Mouse (Mus musculus): ENCODE measurements around the gene Olfr855.

Olfr855 gene

DNA sequence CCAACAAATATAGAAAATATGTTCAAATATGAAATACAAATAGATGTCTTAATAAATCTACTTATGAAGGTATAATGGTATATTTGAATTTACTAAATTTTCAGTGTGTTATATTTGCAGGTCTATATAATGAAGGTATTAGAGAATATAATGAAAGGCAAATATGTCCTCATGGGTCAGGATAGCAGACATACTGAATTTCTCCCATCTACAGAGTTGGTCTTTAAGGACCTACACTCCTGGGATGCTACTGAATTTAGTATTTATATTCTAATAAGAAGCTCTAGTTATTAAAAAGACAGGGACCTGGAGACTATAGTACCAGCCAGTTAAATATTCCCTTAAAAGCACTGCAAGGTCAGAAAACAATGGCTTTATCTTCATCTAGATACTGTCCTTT is at the start of gene Olfr855:
Gene Olfr855, plus strand, starts transcription at position 301 of the 400 bp plus-strand sequence.
- in situ Hi-C loops (cut with MboI): no loop called here

DNA sequence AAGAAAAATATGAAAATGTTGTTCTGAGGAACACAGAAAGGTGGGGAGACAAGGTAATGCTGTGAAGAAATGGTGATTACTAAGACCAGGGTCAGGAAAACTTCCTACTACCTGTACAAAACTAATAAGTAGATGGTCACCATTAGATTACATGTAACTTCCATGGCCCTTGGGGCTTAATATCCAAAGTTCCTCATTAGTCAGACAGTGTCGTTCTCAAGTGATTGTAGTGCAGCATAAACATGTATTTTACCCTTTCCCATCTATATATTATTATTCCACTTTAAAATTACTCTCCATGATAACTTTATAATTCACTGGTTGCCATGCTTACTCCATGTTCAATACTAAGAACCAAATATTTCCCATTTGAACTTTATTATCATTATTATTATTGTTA is 41.4 kb upstream of the Olfr855 start, which contains the start of gene Olfr853:
Gene Olfr853, minus strand, starts transcription at position 101 of the 400 bp plus-strand sequence.
- in situ Hi-C loops (cut with MboI): no loop called here

DNA sequence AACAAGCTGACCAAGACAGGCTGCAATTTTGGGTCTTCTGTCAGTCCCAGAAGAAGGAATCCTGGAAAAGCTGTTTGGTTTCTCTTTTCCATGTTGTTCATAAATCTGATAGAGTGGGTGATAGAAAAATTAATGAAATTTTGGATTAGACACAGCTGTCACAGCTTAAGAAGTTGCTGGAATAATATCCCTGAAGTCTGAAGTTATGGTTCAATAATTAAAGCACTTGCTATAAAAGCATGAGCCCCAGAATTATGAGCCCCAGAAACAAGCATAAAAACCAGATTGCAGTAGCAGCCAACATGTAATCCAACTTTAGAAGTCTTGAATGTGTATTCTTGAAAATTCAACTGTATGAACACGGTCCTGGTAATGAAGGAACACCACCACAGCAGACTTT is 15.1 kb upstream of the Olfr855 start, which contains the start of gene Olfr854:
Gene Olfr854, minus strand, starts transcription at position 101 of the 400 bp plus-strand sequence.
- in situ Hi-C loops (cut with MboI): no loop called here

DNA sequence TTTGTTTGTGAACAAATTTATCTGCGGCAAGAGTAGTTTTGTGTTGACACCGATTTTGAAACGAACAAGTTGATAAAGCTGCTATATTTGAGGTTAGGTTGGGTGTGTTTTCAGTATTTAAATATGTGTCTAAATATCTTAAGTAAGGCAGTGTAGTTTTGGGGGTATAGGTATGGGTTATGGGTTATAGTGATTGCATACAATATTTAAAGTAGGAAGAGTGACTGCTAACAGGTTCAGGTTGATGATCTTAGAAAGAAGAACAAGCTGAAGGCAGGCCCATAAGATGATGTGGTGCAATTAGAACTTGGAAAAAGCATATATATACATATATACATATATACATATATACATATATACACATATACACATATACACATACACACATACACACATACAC is 38.9 kb downstream of the Olfr855 start:
- in situ Hi-C loops (cut with MboI): loop anchor here (25.0 kb wide), 1 partner anchor 1334 kb away; the partner anchor contains the start of gene Chordc1

DNA sequence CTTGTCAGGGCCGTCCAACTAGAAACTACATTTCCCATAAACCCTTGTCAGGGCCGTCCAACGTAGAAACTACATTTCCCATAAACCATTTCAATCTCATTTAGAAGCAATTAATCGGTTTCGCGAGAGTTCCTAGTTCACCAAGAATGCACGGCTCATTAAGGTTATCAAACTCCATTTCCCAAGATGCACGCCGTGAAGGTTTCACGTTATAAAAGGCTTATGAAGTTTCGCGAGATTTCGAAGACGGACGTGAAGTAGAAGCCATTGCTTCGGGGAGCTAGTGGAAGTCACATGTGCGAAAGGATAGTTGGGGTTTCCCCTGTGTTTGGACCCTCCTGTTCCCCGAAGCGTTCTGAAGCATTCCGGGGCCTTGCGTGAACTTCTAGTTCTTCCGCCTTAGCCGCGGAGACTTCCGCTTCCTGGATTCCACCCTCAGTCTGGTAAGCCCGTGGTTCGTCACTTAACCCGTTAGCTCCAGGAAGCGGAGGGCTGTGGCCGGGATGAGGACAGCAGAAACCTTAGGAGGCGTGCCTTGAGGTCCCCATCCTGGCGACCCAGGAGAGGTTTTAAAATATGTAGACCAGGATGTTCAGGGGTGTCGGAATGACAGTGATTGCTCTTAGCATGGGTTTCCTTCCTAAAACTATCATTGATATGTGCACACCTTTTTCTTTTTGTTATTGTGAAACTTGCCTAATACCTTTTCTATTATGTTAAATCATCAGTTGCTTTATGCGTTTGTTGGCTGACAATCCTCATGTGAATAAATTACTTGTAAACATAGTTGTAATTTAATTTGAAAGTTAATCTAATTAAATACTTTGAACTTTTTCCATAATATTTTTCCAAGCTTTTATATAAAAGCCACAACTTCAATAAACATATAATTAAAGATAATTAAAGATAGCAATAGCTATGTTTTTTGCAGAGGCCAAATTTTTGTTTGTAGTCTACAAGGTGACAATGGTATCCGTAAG is 39.7 kb downstream of the Olfr855 start, which contains the start of gene Zfp317:
Gene Zfp317, plus strand, starts transcription at position 260 of the 980 bp plus-strand sequence.
- in situ Hi-C loops (cut with MboI): loop anchor here (25.0 kb wide), 1 partner anchor 1335 kb away; the partner anchor contains the start of gene Chordc1

DNA sequence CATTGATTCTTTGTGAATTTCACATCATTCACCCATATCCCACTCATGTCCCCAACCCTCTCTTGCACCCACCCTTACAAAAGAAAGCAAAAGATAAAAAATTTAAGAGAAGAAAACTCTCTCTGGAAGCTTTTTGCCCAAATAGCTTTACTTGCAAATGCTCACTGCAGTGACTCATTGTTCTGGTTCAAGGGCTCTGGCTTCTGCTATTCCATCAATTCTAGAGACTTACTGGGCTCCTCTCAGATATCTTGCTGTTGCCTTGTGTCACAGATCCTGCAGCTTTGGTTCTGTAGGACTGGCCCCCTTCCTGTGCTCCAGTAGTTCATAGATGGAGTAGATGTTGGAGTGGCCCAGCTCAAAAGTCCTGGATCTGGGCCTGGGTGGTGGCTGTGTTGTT is 47.2 kb downstream of the Olfr855 start:
- in situ Hi-C loops (cut with MboI): no loop called here
